Mouse (Mus musculus) liver, adult 2 months (tissue): ENCODE results near the gene Gm20388.

Source experiments
- CTCF ChIP-seq: fragments of 200-500 bp; IDR thresholded peaks from 2 replicates; pipeline ENCODE4 v1.5.1; 2011; ENCODE audit warnings: low read depth, low read length, control low read depth
- POLR2A ChIP-seq: fragments of 200-500 bp; IDR thresholded peaks from 2 replicates; pipeline ENCODE4 v1.6.1; 2011; ENCODE audit warnings: low read length, control low read depth; ENCODE audit not compliant: insufficient read depth; ENCODE audit errors: extremely low read depth

DNA sequence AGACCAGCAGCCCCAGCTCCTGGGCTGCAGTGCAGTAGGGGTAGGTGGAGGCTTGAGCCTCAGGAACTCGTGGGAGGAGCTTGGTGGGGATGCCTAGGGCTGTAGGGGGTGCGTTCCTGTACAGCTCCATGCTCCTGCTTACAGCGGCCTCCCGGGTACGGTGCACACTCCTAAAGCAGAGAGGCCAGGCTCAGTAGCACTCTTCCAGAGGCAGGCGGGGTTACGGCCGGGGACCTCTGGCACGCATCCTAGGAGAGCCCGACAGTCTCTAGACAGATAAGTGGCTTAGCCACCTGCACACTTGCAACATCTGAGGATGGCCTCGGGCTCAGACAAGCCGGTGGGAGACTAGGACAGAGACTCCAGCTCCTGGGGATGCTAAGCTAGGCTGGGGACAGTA lies 3334.9 kb downstream of the Gm20388 start:
- no peak for TF ChIP-seq POLR2A
- no peak for TF ChIP-seq CTCF
